Mouse (Mus musculus) hindbrain, embryonic 14.5 days (tissue): Measurements from ENCODE around the gene App. TPM values are rescaled to one million over a fixed set of nuclear protein-coding genes. Genes with fewer than 3 reads are reported as not detected.

ENCODE experiments used
- ATAC-seq: fragments of 200-750 bp; cut with Nextera tagmentation; 2 replicates; pipeline ENCODE4 v1.8.0; 2017; ENCODE audit warnings: moderate number of reproducible peaks, mild to moderate bottlenecking, moderate TSS enrichment, moderate library complexity; ENCODE audit not compliant: low FRiP score
- DNase-seq: peaks from one replicate; pipeline ENCODE4 v3.0.0-alpha.2; 2015; ENCODE audit warnings: low spot score
- H3K27ac ChIP-seq: fragments of 300-500 bp; sonication (generic); 2 replicates; pipeline ENCODE4 v1.5.1; 2014; ENCODE audit warnings: mild to moderate bottlenecking, moderate library complexity
- H3K27me3 ChIP-seq: fragments of 300-500 bp; sonication (generic); 2 replicates; pipeline ENCODE4 v1.6.1; 2014; ENCODE audit warnings: mild to moderate bottlenecking, low read length, mixed read lengths; ENCODE audit not compliant: control insufficient read depth, insufficient read depth
- H3K36me3 ChIP-seq: fragments of 300-500 bp; sonication (generic); replicated peaks from 2 replicates; pipeline ENCODE4 v1.6.1; 2014; ENCODE audit not compliant: control insufficient read depth, insufficient read depth
- H3K4me1 ChIP-seq: fragments of 300-500 bp; sonication (generic); replicated peaks from 2 replicates; pipeline ENCODE4 v1.6.1; 2014; ENCODE audit warnings: antibody characterized with exemption, low read length, mixed read lengths; ENCODE audit not compliant: control insufficient read depth, insufficient read depth
- H3K4me2 ChIP-seq: fragments of 300-500 bp; sonication (generic); replicated peaks from 2 replicates; pipeline ENCODE4 v1.6.1; 2014; ENCODE audit warnings: mild to moderate bottlenecking, moderate library complexity
- H3K4me3 ChIP-seq: fragments of 300-500 bp; sonication (generic); replicated peaks from 2 replicates; pipeline ENCODE4 v1.5.1; 2014; ENCODE audit warnings: mild to moderate bottlenecking, low read length
- H3K9ac ChIP-seq: fragments of 300-500 bp; sonication (generic); 2 replicates; pipeline ENCODE4 v1.6.1; 2014
- H3K9me3 ChIP-seq: fragments of 300-500 bp; sonication (generic); 2 replicates; pipeline ENCODE4 v1.6.1; 2016; ENCODE audit warnings: low read length; ENCODE audit not compliant: control insufficient read depth
- WGBS: fragments of 180-500 bp; shearing (Covaris S2); extraction: QIAGEN DNeasy Blood & Tissue Kit; methylation state at CpG from one replicate; pipeline ENCODE4 v1.1.7; 2014; 5-methylcytosine and 5-hydroxymethylcytosine counted together
- polyA plus RNA-seq: library from polyadenylated mRNA; unstranded; fragments of >200 nt; fragmentation: Nextera tagmentation; extraction: Ambion mirVana; gene quantifications from 2 replicates; pipeline ENCODE4 v1.2.1, GENCODE M21; 2014

Gene App
- polyA plus RNA-seq, 1 experiment from 2014 or later = 430 TPM

DNA sequence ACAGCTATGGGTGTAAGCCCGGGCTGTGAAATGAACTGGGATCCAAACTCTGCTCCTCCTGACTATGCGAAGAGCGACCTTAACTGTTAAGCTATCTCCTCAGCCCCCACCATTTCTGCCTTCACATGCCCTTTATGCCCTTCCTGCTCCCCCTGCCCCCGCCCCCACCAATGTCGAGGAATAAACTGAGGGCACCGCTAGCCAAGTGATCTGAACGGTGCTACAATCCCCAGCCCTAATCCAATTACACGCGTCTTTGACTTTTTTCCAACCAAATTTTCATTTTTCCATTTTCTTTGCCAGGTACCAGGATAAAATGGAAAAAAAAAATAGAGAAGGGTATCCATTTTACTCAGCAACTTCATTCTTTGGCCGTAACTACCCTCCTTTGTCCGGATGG lies 28.2 kb downstream of the App start:
- Histone ChIP-seq H3K4me2 (no peak overlapping the region), H3K4me1 (0 out of 2 replicates have a peak, but pooled peaks cover 5% of the 10 kb centered on the region), H3K36me3 (no peaks in the 10 kb centered on the region), H3K27ac (no peak overlapping the region), H3K27me3 (no peaks in the 10 kb centered on the region), H3K9ac (no peak overlapping the region), H3K9me3 (no peaks in the 10 kb centered on the region), H3K4me3 (no peak overlapping the region)
- DNase-seq (no peak), ATAC-seq (0 out of 2 replicates have a peak, but pooled peaks have one; percentile 22)
- 72% methylated on average over 11 of the region's 11 CpGs for WGBS

DNA sequence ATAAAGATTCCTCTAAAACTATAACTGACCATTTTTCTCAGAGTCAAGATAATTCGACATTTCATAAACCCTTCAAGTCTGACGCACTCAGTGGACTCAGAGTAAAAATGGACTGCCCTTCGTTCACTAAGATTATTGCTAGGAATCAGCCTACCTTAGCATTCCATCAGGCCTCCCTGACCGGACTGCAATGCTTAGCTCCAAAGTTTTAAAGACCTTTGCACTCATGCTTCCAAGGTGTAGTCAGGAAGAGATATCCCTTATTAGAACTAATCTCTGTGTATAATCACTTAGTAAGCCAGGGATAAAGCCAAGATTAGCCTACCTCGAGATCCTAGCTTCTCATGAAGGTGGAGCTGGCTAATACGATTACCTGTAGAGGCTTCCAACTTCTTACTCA lies 29.2 kb downstream of the App start:
- Histone ChIP-seq H3K4me3 (no peak overlapping the region), H3K27ac (no peak overlapping the region), H3K9ac (no peak overlapping the region), H3K9me3 (no peaks in the 10 kb centered on the region), H3K4me2 (no peak overlapping the region), H3K36me3 (no peaks in the 10 kb centered on the region), H3K4me1 (peaks cover 9% of the 10 kb centered on the region; the same call in 1 of the 2 replicates), H3K27me3 (no peaks in the 10 kb centered on the region)
- ATAC-seq = no peak
- 92% methylated on average over 6 of the region's 6 CpGs for WGBS
- DNase-seq = no peak

DNA sequence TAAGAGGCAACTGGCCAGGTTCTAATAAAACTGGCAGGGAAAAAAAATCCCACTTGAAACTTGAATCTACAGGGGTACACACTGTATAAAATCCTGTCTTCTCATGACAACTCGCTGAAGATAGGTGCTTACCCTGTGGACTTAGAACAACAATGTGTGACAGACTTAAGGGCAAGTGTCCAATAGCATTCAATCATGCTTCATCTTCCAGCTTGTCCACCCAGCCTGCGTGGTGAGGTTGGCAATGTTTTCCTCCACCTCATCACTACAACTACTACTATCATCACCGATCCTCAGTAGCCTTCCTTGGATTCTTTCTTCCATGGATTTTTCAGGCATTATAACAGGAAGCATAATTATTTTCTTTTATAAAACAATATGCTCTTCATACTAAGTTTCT lies 29.7 kb downstream of the App start:
- peaks cover 12% of the 10 kb centered on the region; the same call in 1 of the 2 replicates for H3K4me1 ChIP-seq
- no peak for ATAC-seq

DNA sequence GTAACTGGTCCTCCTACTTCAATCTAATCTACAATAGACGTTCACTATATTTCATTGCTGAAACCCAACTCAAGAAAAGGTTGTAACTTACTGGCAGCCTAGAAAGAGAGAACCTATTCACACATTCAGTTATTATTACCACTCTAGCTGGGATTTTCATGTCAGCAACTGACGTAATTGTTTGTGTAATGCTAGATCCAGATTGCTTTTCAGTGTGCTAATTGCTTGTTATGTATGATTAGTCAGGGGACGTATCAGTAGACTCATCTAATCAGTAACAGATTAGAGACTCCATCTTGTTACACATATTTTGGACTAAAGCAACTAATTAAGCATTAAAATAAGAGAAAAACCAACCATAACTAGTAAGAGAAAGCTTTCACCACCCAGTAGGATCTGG lies 30.4 kb downstream of the App start:
- H3K4me2 ChIP-seq = no peak overlapping the region
- DNase-seq = no peak
- WGBS = 70% methylated on average over 3 of the region's 3 CpGs

More for the DNA sequence above, 29.7 kb downstream of the App start:
- no peak overlapping the region for H3K4me3 ChIP-seq
- H3K9ac ChIP-seq = no peak overlapping the region
- 91% methylated on average over 3 of the region's 3 CpGs for WGBS
- no peak overlapping the region for H3K4me2 ChIP-seq
- H3K9me3 ChIP-seq = no peaks in the 10 kb centered on the region
- no peak overlapping the region for H3K27ac ChIP-seq
- no peaks in the 10 kb centered on the region for H3K36me3 ChIP-seq
- H3K27me3 ChIP-seq = no peaks in the 10 kb centered on the region
- DNase-seq = no peak

DNA sequence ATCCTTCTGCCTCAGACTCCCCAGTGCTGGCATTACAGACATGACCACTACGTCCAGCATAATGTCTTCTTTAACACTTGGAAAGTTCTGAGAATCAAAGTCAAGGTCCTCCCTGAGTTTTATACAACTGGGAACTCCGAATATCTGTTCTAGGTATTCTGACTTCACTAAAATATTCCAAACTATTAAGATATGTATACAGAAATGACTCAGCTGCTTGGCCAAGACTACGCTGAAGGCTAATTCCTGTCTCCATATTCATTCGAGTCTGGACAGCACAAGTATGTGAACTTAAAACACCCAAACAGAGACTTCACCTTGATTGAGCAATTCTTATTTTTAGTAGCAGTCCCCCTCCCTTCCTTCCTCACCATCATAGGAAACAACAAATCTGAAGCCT lies 32.2 kb downstream of the App start:
- Histone ChIP-seq H3K27me3 (no peaks in the 10 kb centered on the region), H3K4me1 (peaks cover 13% of the 10 kb centered on the region; the same call in 1 of the 2 replicates), H3K4me2 (no peak overlapping the region), H3K4me3 (no peak overlapping the region), H3K36me3 (no peaks in the 10 kb centered on the region), H3K9me3 (no peaks in the 10 kb centered on the region), H3K9ac (no peak overlapping the region), H3K27ac (no peak overlapping the region)
- no peak for ATAC-seq
- 90% methylated on average over 4 of the region's 4 CpGs for WGBS
- no peak for DNase-seq

More for the DNA sequence above, 30.4 kb downstream of the App start:
- Histone ChIP-seq H3K36me3 (no peaks in the 10 kb centered on the region), H3K9ac (no peak overlapping the region), H3K27me3 (no peaks in the 10 kb centered on the region), H3K4me3 (no peak overlapping the region), H3K27ac (no peak overlapping the region), H3K4me1 (peaks cover 13% of the 10 kb centered on the region; the same call in 1 of the 2 replicates), H3K9me3 (no peaks in the 10 kb centered on the region)
- no peak for ATAC-seq

DNA sequence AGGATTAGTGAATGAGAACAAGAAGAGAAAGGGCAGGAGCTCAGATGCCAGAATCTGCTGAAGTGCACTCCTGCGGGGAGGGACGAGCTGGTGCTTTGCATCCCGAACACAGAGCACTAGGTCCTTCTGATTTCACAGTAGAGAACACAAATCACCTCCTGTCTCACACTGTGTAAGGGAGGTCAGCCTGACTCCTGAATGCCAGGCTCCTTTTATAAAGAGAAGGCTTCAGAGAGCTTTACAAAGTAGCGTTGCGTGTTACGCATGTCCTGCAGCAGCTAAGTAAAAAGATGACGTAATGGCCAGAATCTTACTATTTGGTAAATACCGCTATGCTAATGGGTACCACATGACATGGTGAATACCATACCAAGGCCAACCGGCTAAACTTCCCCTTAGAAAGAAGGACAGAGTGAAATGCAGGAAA lies 34.4 kb downstream of the App start:
- H3K27ac ChIP-seq = no peak overlapping the region
- WGBS = 31% methylated on average over 9 of the region's 9 CpGs
- DNase-seq (no peak), ATAC-seq (peak; percentile 31; the same call in 1 of the 2 replicates)
- peaks cover 13% of the 10 kb centered on the region; the same call in 1 of the 2 replicates for H3K4me1 ChIP-seq
- no peaks in the 10 kb centered on the region for H3K36me3 ChIP-seq
- H3K9me3 ChIP-seq = no peaks in the 10 kb centered on the region
- no peak overlapping the region for H3K4me2 ChIP-seq
- H3K4me3 ChIP-seq = no peak overlapping the region
- H3K27me3 ChIP-seq = no peaks in the 10 kb centered on the region
- H3K9ac ChIP-seq = no peak overlapping the region

DNA sequence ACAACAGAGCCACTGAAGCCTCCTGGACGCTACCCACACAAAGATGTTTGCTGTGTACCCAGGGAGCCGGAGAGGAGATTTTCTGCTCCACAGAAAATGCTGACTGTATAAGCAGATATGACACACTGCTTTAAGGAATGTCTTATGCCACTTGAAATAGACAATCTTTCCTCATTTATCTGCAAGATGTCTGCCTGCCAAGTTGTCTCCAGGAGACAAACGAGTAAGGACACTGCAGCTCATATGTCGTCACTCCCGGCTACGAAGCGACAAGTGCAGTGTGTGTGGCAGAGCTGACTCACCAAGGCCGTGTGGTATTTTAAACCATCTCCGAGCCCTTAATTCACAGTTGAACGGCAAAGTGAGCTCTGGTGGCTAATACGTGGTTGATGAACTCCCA lies 36.2 kb downstream of the App start:
- no peaks in the 10 kb centered on the region for H3K36me3 ChIP-seq
- ATAC-seq (no peak), DNase-seq (no peak)
- H3K27me3 ChIP-seq = no peaks in the 10 kb centered on the region
- H3K9me3 ChIP-seq = no peaks in the 10 kb centered on the region
- no peak overlapping the region for H3K27ac ChIP-seq
- 65% methylated on average over 11 of the region's 11 CpGs for WGBS
- no peak overlapping the region for H3K9ac ChIP-seq
- H3K4me1 ChIP-seq = peaks cover 13% of the 10 kb centered on the region; the same call in 1 of the 2 replicates
- H3K4me2 ChIP-seq = no peak overlapping the region
- H3K4me3 ChIP-seq = no peak overlapping the region

DNA sequence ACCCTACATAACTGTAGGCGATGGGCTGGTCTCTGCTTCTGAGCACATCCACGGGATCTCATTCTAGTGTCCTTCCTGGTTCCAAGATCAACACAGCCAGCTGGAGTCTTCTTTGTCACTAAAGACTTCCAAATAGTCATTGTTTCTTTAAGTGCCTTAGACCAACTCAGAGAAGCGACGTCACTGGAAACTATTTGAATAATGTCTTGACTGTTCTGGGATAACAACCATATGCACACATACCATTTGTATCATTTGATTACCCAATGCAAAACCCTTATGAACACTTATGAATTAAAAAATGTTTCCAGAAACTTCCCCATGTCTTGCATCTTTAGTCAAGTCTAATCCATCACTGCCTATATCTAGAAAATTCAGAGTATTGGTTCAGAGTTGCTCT lies 37.5 kb downstream of the App start:
- no peak overlapping the region for H3K9ac ChIP-seq
- peaks cover 13% of the 10 kb centered on the region; the same call in 1 of the 2 replicates for H3K4me1 ChIP-seq
- no peak overlapping the region for H3K4me3 ChIP-seq
- no peak overlapping the region for H3K4me2 ChIP-seq
- no peaks in the 10 kb centered on the region for H3K36me3 ChIP-seq
- H3K27ac ChIP-seq = no peak overlapping the region
- no peak for ATAC-seq
- H3K27me3 ChIP-seq = no peaks in the 10 kb centered on the region
- no peak for DNase-seq
- H3K9me3 ChIP-seq = no peaks in the 10 kb centered on the region
- 78% methylated on average over 4 of the region's 4 CpGs for WGBS

DNA sequence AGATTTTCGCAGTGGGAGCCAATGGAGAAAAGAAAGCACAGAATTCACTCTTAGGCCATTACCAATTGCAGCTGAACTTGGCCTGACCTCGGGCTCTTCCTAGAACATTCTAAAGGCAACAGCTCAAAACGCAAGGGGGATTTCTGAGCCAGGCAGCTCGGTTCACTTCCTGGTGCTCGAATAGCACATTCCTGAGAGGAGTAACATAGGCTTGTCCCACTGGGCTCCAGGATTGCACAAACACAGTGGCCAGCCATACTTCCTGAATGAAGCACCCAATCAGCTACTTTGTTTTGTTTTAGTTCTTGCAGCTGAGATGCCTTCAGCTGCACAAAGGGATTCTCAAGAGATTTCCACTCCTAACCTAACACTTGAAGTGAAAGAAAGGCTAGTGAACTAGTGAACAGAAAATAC lies 40.1 kb downstream of the App start:
- DNase-seq (no peak), ATAC-seq (no peak)
- no peaks in the 10 kb centered on the region for H3K27me3 ChIP-seq
- H3K9ac ChIP-seq = no peak overlapping the region
- no peaks in the 10 kb centered on the region for H3K36me3 ChIP-seq
- H3K4me1 ChIP-seq = no peaks in the 10 kb centered on the region
- WGBS = 74% methylated on average over 5 of the region's 5 CpGs
- no peak overlapping the region for H3K27ac ChIP-seq
- H3K9me3 ChIP-seq = no peaks in the 10 kb centered on the region
- H3K4me2 ChIP-seq = no peak overlapping the region
- H3K4me3 ChIP-seq = no peak overlapping the region

DNA sequence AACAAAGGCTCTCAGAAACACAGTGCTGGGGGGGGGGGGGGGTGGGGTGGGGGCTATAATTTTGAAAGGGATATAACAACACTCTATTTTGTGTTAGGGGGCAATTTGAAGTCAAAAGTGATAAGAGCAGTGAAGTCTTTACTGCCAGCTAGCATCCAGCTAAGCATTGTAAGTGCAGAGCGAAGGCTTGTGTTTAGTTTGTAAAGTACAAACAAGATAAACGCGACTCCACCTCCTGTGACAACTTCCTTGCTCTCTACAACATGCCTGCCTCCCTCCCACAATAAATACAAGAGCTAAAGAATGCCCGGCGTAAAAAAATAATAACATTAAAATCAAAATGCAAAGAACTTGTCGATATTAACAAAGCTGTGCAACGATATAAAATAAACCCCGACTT lies 40.5 kb downstream of the App start:
- no peak overlapping the region for H3K4me3 ChIP-seq
- WGBS = 87% methylated on average over 8 of the region's 8 CpGs
- H3K27ac ChIP-seq = no peak overlapping the region
- H3K4me2 ChIP-seq = no peak overlapping the region
- no peaks in the 10 kb centered on the region for H3K36me3 ChIP-seq
- DNase-seq (no peak), ATAC-seq (no peak)
- H3K9me3 ChIP-seq = no peaks in the 10 kb centered on the region
- H3K4me1 ChIP-seq = peaks cover 3% of the 10 kb centered on the region; the same call in 1 of the 2 replicates
- H3K27me3 ChIP-seq = no peaks in the 10 kb centered on the region
- H3K9ac ChIP-seq = no peak overlapping the region
